Mouse (Mus musculus): ENCODE data around the gene Epor. TPM values are rescaled to one million over a fixed set of nuclear protein-coding genes. Genes with fewer than 3 reads are reported as not detected.

Gene Epor
- total and polyA plus RNA-seq, 2 experiments, result 0.74 to 5.0 TPM

DNA sequence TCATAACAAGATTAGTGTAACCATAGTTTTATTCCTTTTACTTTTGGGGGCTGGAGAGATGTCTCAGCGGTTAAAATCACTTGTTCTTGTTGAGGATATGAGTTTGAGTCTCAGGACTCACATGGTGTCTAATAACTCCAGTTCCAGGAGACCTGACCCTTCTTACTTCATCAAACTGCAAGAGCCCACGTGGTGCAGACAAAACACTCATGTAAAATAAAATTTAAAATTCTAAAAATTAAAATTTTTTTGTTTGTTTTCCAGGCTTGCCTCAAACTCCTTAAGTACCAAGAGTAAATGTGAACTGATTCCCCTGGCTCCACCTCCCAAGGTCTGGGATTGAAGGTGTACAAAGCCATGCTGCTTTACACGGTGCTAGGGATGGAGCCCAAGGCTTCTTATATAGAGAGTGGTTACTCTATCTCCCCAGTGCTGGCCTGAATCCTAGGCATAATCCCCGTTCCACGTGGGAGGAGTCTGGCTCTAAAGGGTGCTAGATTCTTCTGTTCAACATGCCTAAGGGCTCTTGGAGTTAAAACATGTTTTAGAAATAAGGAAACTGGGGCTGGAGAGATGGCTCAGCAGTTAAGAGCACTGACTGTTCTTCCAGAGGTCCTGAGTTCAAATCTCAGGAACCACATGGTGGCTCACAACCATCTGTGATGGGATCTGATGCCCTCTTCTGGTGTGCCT, 44.5 kb downstream of the Epor start:
- TF ChIP-seq CTCF (IDR thresholded peaks at IDR 0.05; ENCODE audit: low read depth, low read length), result no peak
- no peak for TF ChIP-seq POLR2A (IDR thresholded peaks at IDR 0.05; ENCODE audit: extremely low read depth, insufficient read depth, low read length)
- H3K4me3 ChIP-seq (ENCODE audit: insufficient read depth, low read depth, low read length), result no peak overlapping the region
- H3K27me3 ChIP-seq (ENCODE audit: control insufficient read depth, insufficient read depth, low read length), result no peaks in the 10 kb centered on the region
- WGBS, result 42% methylated on average over 5 of the region's 5 CpGs
- H3K9ac ChIP-seq (ENCODE audit: low read depth, low read length), result no peak overlapping the region
- DNase-seq (ENCODE audit: extremely low read depth, low read depth, low spot score), result no peak
- H3K4me1 ChIP-seq (ENCODE audit: control insufficient read depth, insufficient read depth, low read length), result peaks cover 10% of the 10 kb centered on the region
- peaks cover 5% of the 10 kb centered on the region for H3K36me3 ChIP-seq (ENCODE audit: control insufficient read depth, insufficient read depth, low read length)
- H3K79me2 ChIP-seq (ENCODE audit: control insufficient read depth, insufficient read depth, low read length), result no peaks in the 10 kb centered on the region
- H3K27ac ChIP-seq (replicated peaks; ENCODE audit: insufficient read depth, low read depth, low read length), result no peak overlapping the region; the same call in 1 of the 2 replicates

DNA sequence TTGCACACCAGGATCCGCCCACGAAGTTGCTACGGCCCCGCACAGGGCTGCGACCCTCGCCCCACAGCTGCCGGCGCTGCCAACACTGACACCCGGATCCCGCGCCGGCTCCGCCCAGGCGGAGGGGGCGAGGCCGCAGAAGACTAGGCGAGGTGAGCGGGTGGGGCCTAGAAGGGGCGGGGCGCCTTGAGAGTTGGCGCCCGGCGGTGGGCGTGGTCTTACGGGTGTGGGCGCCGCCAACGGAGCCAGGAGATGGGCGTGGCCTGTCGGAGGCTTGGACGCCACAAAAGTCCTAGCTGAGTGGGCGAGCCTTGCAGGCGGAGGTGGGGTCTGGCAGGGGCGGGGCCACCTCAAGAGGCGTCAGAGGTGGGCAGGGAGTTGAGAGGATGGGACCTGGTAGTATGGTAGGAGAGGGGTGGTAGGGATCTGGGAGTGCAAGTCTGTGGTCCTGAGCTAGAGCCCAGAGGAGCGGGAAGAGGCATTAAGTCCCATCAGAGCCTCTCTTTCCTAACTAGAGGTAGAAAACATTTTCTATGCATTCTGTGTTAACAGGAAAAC, 45.2 kb downstream of the Epor start, which contains the start of gene Rab3d:
Gene Rab3d (minus strand): TSS at position 158 of the 558 bp plus-strand sequence.
- Histone ChIP-seq H3K27me3 (ENCODE audit: control insufficient read depth, insufficient read depth, low read length) (no peaks in the 10 kb centered on the region), H3K27ac (replicated peaks; ENCODE audit: insufficient read depth, low read depth, low read length) (peak within 1 kb of the TSS; percentile 49), H3K9ac (ENCODE audit: low read depth, low read length) (peak within 1 kb of the TSS; percentile 81), H3K79me2 (ENCODE audit: control insufficient read depth, insufficient read depth, low read length) (no peaks in the 10 kb centered on the region), H3K4me3 (ENCODE audit: insufficient read depth, low read depth, low read length) (peak within 1 kb of the TSS; percentile 75), H3K36me3 (ENCODE audit: control insufficient read depth, insufficient read depth, low read length) (peaks cover 2% of the 10 kb centered on the region), H3K4me1 (ENCODE audit: control insufficient read depth, insufficient read depth, low read length) (peaks cover 5% of the 10 kb centered on the region; the same call in 1 of the 2 replicates)
- no peak for TF ChIP-seq POLR2A (IDR thresholded peaks at IDR 0.05; ENCODE audit: extremely low read depth, insufficient read depth, low read length)
- TF ChIP-seq CTCF (IDR thresholded peaks at IDR 0.05; ENCODE audit: low read depth, low read length), result no peak
- WGBS, result under 1% methylated on average over 36 of the region's 36 CpGs
- peak; percentile 80 for DNase-seq (ENCODE audit: extremely low read depth, low read depth, low spot score)

DNA sequence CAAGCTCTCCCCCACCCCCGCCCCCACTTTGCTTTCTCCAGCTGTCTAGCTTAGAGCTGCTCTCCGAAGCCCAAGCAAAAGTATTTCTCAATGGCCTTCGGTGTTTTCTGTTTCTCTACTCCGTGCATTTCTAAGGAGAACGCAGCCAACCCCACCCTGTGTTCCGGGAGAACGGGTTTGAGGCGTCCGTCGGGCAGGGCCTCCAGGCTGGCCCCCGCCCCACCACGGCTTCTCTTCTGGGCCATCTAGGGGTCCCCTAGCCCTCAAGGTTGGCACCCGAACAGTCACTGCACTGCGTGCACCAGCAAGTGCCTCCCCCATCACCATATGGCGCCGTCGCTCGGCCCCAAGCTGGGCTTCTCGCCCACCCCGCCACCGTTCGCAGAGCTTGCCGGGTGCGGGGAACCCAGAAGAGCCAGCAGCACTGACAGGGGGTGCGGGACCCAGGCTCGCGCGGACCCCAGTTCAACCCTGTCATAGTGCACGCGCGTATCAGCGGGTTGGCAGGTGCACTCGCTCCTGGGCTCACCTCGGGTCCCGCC, 45.7 kb downstream of the Epor start:
- H3K36me3 ChIP-seq (ENCODE audit: control insufficient read depth, insufficient read depth, low read length), result peaks cover 2% of the 10 kb centered on the region; the same call in 1 of the 2 replicates
- 1% methylated on average over 35 of the region's 35 CpGs for WGBS
- no peak for TF ChIP-seq CTCF (IDR thresholded peaks at IDR 0.05; ENCODE audit: low read depth, low read length)
- no peak for TF ChIP-seq POLR2A (IDR thresholded peaks at IDR 0.05; ENCODE audit: extremely low read depth, insufficient read depth, low read length)
- DNase-seq (ENCODE audit: extremely low read depth, low read depth, low spot score), result no peak
- peaks cover 5% of the 10 kb centered on the region; the same call in 1 of the 2 replicates for H3K4me1 ChIP-seq (ENCODE audit: control insufficient read depth, insufficient read depth, low read length)
- H3K27me3 ChIP-seq (ENCODE audit: control insufficient read depth, insufficient read depth, low read length), result no peaks in the 10 kb centered on the region
- peak overlapping the region; percentile 49 for H3K27ac ChIP-seq (replicated peaks; ENCODE audit: insufficient read depth, low read depth, low read length)
- H3K4me3 ChIP-seq (ENCODE audit: insufficient read depth, low read depth, low read length), result peak overlapping the region; percentile 75
- H3K9ac ChIP-seq (ENCODE audit: low read depth, low read length), result peak overlapping the region; percentile 81
- no peaks in the 10 kb centered on the region for H3K79me2 ChIP-seq (ENCODE audit: control insufficient read depth, insufficient read depth, low read length)

DNA sequence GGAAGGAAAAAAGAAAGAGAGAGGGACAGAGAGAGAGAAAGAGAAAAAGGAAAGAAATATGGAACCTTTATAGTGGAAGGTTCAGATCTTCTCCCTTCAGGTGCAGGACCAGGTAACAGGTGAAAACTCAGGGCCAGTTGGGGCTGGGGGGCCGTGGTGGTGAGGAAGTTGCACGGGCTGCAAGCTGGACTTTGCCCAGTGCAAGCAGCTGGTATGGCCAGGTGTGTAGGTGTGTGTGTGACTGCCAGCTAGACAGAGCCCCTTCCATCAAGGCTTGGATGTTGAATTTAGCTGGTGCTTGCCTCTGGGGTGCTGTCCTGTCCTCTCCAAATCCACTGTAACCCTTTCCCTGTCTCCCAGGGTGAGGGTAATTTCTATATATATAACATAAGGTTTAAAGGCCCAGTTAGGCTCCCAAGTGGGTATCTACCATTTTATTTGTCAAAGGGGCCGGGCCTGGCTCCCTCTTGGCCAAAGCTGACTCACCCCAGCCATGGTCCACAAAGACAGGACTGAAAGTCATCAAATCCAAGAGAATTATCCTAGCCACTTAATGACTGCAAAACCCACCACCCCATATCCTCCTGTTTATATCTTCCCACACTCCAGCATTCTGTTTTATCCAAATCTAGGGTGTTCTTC, 46.3 kb downstream of the Epor start:
- H3K27ac ChIP-seq (replicated peaks; ENCODE audit: insufficient read depth, low read depth, low read length), result no peak overlapping the region
- H3K4me3 ChIP-seq (ENCODE audit: insufficient read depth, low read depth, low read length), result no peak overlapping the region; the same call in 1 of the 2 replicates
- H3K36me3 ChIP-seq (ENCODE audit: control insufficient read depth, insufficient read depth, low read length), result no peaks in the 10 kb centered on the region
- DNase-seq (ENCODE audit: extremely low read depth, low read depth, low spot score), result no peak
- H3K9ac ChIP-seq (ENCODE audit: low read depth, low read length), result no peak overlapping the region
- no peaks in the 10 kb centered on the region for H3K27me3 ChIP-seq (ENCODE audit: control insufficient read depth, insufficient read depth, low read length)
- 44% methylated on average over 3 of the region's 3 CpGs for WGBS
- H3K79me2 ChIP-seq (ENCODE audit: control insufficient read depth, insufficient read depth, low read length), result no peaks in the 10 kb centered on the region
- H3K4me1 ChIP-seq (ENCODE audit: control insufficient read depth, insufficient read depth, low read length), result peaks cover 5% of the 10 kb centered on the region; the same call in 1 of the 2 replicates
- TF ChIP-seq POLR2A (IDR thresholded peaks at IDR 0.05; ENCODE audit: extremely low read depth, insufficient read depth, low read length) (no peak), CTCF (IDR thresholded peaks at IDR 0.05; ENCODE audit: low read depth, low read length) (no peak)

DNA sequence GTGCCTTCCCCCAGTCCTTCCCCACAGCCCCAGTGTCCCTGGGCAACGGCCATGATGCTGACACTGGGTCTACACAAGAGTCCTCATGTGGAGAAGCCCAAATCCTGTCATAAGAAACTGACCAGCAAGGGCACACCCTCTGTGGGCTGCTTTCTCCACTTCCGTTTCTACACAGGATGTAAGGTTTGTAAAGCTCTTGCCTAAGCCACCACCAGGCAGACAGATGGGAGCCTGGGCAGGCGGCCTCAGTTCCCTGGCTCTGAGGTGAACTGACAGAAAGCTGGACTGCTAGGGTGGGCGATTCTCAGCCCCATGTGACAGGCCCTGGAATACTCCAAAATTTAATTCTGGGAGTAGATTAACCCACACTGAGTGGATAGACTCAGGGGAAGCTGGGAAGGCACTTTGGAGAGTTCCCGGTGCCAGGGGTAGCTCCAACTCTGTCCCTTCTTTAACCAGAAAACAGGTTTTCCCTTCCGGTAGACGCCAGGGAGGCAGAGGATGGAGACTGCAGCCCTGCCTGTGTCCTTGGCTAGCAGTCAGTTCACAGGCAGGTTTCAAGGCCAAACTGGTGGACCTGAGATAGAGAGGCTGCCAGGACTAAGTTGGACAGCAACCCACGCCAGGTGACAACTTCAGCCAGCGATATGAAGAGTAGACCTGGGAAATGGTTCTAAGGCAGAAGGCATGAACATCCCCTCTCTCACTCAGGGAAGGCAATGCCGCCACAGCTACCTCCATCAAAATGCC, 53.7 kb downstream of the Epor start:
- H3K27ac ChIP-seq (replicated peaks; ENCODE audit: insufficient read depth, low read depth, low read length), result no peak overlapping the region
- H3K36me3 ChIP-seq (ENCODE audit: control insufficient read depth, insufficient read depth, low read length), result no peaks in the 10 kb centered on the region
- no peaks in the 10 kb centered on the region for H3K27me3 ChIP-seq (ENCODE audit: control insufficient read depth, insufficient read depth, low read length)
- no peak overlapping the region for H3K4me3 ChIP-seq (ENCODE audit: insufficient read depth, low read depth, low read length)
- no peak for DNase-seq (ENCODE audit: extremely low read depth, low read depth, low spot score)
- no peaks in the 10 kb centered on the region for H3K79me2 ChIP-seq (ENCODE audit: control insufficient read depth, insufficient read depth, low read length)
- 82% methylated on average over 10 of the region's 10 CpGs for whole genome bisulfite sequencing
- TF ChIP-seq CTCF (IDR thresholded peaks at IDR 0.05; ENCODE audit: low read depth, low read length), result no peak
- TF ChIP-seq POLR2A (IDR thresholded peaks at IDR 0.05; ENCODE audit: extremely low read depth, insufficient read depth, low read length), result no peak
- no peak overlapping the region for H3K9ac ChIP-seq (ENCODE audit: low read depth, low read length)
- H3K4me1 ChIP-seq (ENCODE audit: control insufficient read depth, insufficient read depth, low read length), result no peaks in the 10 kb centered on the region

Other genes starting within 250 kb of the Epor start
- gene Ldlr, start 240.0 kb downstream of the Epor start, total RNA-seq (2014; rRNA removed), result 61.4 and 82.8 TPM in 2 replicates
- gene Ldlr, start 240.0 kb downstream of the Epor start, polyA plus RNA-seq (2012; rRNA removed), result 105 and 116 TPM in 2 replicates
- gene Spc24, start 203.2 kb downstream of the Epor start, total RNA-seq (2014; rRNA removed), result 15.3 and 17.9 TPM in 2 replicates
- 11.6 and 14.4 TPM in 2 replicates for gene Spc24, start 203.2 kb downstream of the Epor start, polyA plus RNA-seq (2012; rRNA removed)
- gene Kank2, start 164.8 kb downstream of the Epor start, total RNA-seq (2014; rRNA removed), result 12.8 and 20.7 TPM in 2 replicates
- gene Kank2, start 164.8 kb downstream of the Epor start, polyA plus RNA-seq (2012; rRNA removed), result 27.2 and 34.5 TPM in 2 replicates
- gene Angptl8, start 128.0 kb downstream of the Epor start, total RNA-seq (2014; rRNA removed), result 13.6 and 22.2 TPM in 2 replicates
- gene Angptl8, start 128.0 kb downstream of the Epor start, polyA plus RNA-seq (2012; rRNA removed), result 201 and 258 TPM in 2 replicates
- 8.5 and 12.6 TPM in 2 replicates for gene Dock6, start 110.9 kb downstream of the Epor start, total RNA-seq (2014; rRNA removed)
- 23.2 and 33.9 TPM in 2 replicates for gene Dock6, start 110.9 kb downstream of the Epor start, polyA plus RNA-seq (2012; rRNA removed)
- gene Rab3d, start 45.3 kb downstream of the Epor start, total RNA-seq (2014; rRNA removed), result 5.5 and 5.6 TPM in 2 replicates
- gene Rab3d, start 45.3 kb downstream of the Epor start, polyA plus RNA-seq (2012; rRNA removed), result 8.0 and 16.6 TPM in 2 replicates
- 7.6 and 7.9 TPM in 2 replicates for gene Ccdc159, start 36.0 kb downstream of the Epor start, total RNA-seq (2014; rRNA removed)
- gene Ccdc159, start 36.0 kb downstream of the Epor start, polyA plus RNA-seq (2012; rRNA removed), result 6.7 and 11.6 TPM in 2 replicates
- gene Tmem205, start 36.0 kb downstream of the Epor start, total RNA-seq (2014; rRNA removed), result 841 and 970 TPM in 2 replicates
- 1,676 and 1,979 TPM in 2 replicates for gene Tmem205, start 36.0 kb downstream of the Epor start, polyA plus RNA-seq (2012; rRNA removed)
- gene Plppr2, start 26.5 kb downstream of the Epor start, total RNA-seq (2014; rRNA removed), result 0.67 and 0.74 TPM in 2 replicates
- 9.4 and 14.6 TPM in 2 replicates for gene Plppr2, start 26.5 kb downstream of the Epor start, polyA plus RNA-seq (2012; rRNA removed)
- gene Swsap1, start 7.8 kb downstream of the Epor start, total RNA-seq (2014; rRNA removed), result 4.1 and 5.3 TPM in 2 replicates
- gene Swsap1, start 7.8 kb downstream of the Epor start, polyA plus RNA-seq (2012; rRNA removed), result 4.7 and 5.2 TPM in 2 replicates
- gene Rgl3, start 25.9 kb upstream of the Epor start, total RNA-seq (2014; rRNA removed), result 5.0 and 5.9 TPM in 2 replicates
- 41.8 and 44.2 TPM in 2 replicates for gene Rgl3, start 25.9 kb upstream of the Epor start, polyA plus RNA-seq (2012; rRNA removed)
- 0.34 and 0.46 TPM in 2 replicates for gene Ccdc151, start 39.1 kb upstream of the Epor start, total RNA-seq (2014; rRNA removed)
- 0.59 and 0.76 TPM in 2 replicates for gene Ccdc151, start 39.1 kb upstream of the Epor start, polyA plus RNA-seq (2012; rRNA removed)
- 60.0 and 63.6 TPM in 2 replicates for gene Prkcsh, start 39.3 kb upstream of the Epor start, total RNA-seq (2014; rRNA removed)
- 95.5 and 99.3 TPM in 2 replicates for gene Prkcsh, start 39.3 kb upstream of the Epor start, polyA plus RNA-seq (2012; rRNA removed)
- gene Elavl3, start 88.5 kb upstream of the Epor start, total RNA-seq (2014; rRNA removed), result not detected in 2 replicates
- not detected in 2 replicates for gene Elavl3, start 88.5 kb upstream of the Epor start, polyA plus RNA-seq (2012; rRNA removed)
- gene Gm49318, start 107.8 kb upstream of the Epor start, total RNA-seq (2014; rRNA removed), result not detected in 2 replicates
- gene Gm49318, start 107.8 kb upstream of the Epor start, polyA plus RNA-seq (2012; rRNA removed), result not detected in 2 replicates
- 2.9 and 3.6 TPM in 2 replicates for gene Zfp653, start 107.9 kb upstream of the Epor start, total RNA-seq (2014; rRNA removed)
- 6.9 and 13.0 TPM in 2 replicates for gene Zfp653, start 107.9 kb upstream of the Epor start, polyA plus RNA-seq (2012; rRNA removed)
- gene Ecsit, start 121.9 kb upstream of the Epor start, total RNA-seq (2014; rRNA removed), result 34.1 and 39.1 TPM in 2 replicates
- 63.9 and 69.2 TPM in 2 replicates for gene Ecsit, start 121.9 kb upstream of the Epor start, polyA plus RNA-seq (2012; rRNA removed)
- gene Cnn1, start 135.7 kb upstream of the Epor start, total RNA-seq (2014; rRNA removed), result 0.28 and 1.0 TPM in 2 replicates
- gene Cnn1, start 135.7 kb upstream of the Epor start, polyA plus RNA-seq (2012; rRNA removed), result 0.22 and 0.36 TPM in 2 replicates
- gene Elof1, start 153.7 kb upstream of the Epor start, total RNA-seq (2014; rRNA removed), result 46.2 and 56.8 TPM in 2 replicates
- 106 and 108 TPM in 2 replicates for gene Elof1, start 153.7 kb upstream of the Epor start, polyA plus RNA-seq (2012; rRNA removed)
- 93.6 and 123 TPM in 2 replicates for gene Acp5, start 172.2 kb upstream of the Epor start, total RNA-seq (2014; rRNA removed)
- 200 and 211 TPM in 2 replicates for gene Acp5, start 172.2 kb upstream of the Epor start, polyA plus RNA-seq (2012; rRNA removed)
- gene Pigyl, start 193.3 kb upstream of the Epor start, total RNA-seq (2014; rRNA removed), result 21.6 and 23.0 TPM in 2 replicates
- 45.8 and 53.0 TPM in 2 replicates for gene Pigyl, start 193.3 kb upstream of the Epor start, polyA plus RNA-seq (2012; rRNA removed)
- gene Zfp872, start 224.6 kb upstream of the Epor start, total RNA-seq (2014; rRNA removed), result 0.09 and 0.20 TPM in 2 replicates
- gene Zfp872, start 224.6 kb upstream of the Epor start, polyA plus RNA-seq (2012; rRNA removed), result 0.07 TPM in 1 of 2 replicates, not detected in the other

Measured in liver, adult 2 months (tissue).